Mouse (Mus musculus) midbrain, embryonic 12.5 days (tissue): ENCODE measurements around the gene Cd8a. TPM values are rescaled to one million over a fixed set of nuclear protein-coding genes. Genes with fewer than 3 reads are reported as not detected.
"Not testable (repeated sequence)": the region's sequence is repeated elsewhere in the genome, so short reads cannot be mapped to it uniquely, and the experiment has no call there.

Experiments
- ATAC-seq: fragments of 200-750 bp; cut with Nextera tagmentation; 2 replicates; pipeline ENCODE4 v1.8.0; 2017; ENCODE audit warnings: low read depth, moderate TSS enrichment, moderate library complexity; ENCODE audit not compliant: low FRiP score
- H3K27ac ChIP-seq: fragments of 300-500 bp; sonication (generic); replicated peaks from 2 replicates; pipeline ENCODE4 v1.5.1; 2016; ENCODE audit warnings: mild to moderate bottlenecking
- H3K27me3 ChIP-seq: fragments of 300-500 bp; sonication (generic); 2 replicates; pipeline ENCODE4 v1.6.1; 2016; ENCODE audit warnings: mild to moderate bottlenecking
- H3K36me3 ChIP-seq: fragments of 300-500 bp; sonication (generic); 2 replicates; pipeline ENCODE4 v1.6.1; 2016
- H3K4me1 ChIP-seq: fragments of 300-500 bp; sonication (generic); 2 replicates; pipeline ENCODE4 v1.6.1; 2016
- H3K4me2 ChIP-seq: fragments of 300-500 bp; sonication (generic); replicated peaks from 2 replicates; pipeline ENCODE4 v1.6.1; 2016; ENCODE audit warnings: mild to moderate bottlenecking, moderate library complexity
- H3K4me3 ChIP-seq: fragments of 300-500 bp; sonication (generic); 2 replicates; pipeline ENCODE4 v1.5.1; 2016; ENCODE audit warnings: mild to moderate bottlenecking
- H3K9ac ChIP-seq: fragments of 300-500 bp; sonication (generic); replicated peaks from 2 replicates; pipeline ENCODE4 v1.6.1; 2016; ENCODE audit warnings: mild to moderate bottlenecking, moderate library complexity
- H3K9me3 ChIP-seq: fragments of 300-500 bp; sonication (generic); 2 replicates; pipeline ENCODE4 v1.6.1; 2016; ENCODE audit warnings: mild to moderate bottlenecking
- WGBS: fragments of 180-500 bp; shearing (Covaris S2); methylation state at CpG from one replicate; pipeline ENCODE4 v1.1.7; 2016; 5-methylcytosine and 5-hydroxymethylcytosine counted together
- polyA plus RNA-seq: library from polyadenylated mRNA; unstranded; fragments of >200 nt; fragmentation: Nextera tagmentation; extraction: Ambion mirVana; gene quantifications from 2 replicates; pipeline ENCODE4 v1.2.1, GENCODE M21; 2016

The Cd8a gene
- not detected in 2 replicates for polyA plus RNA-seq

- Histone ChIP-seq H3K4me2 (no peak within 1 kb of the TSS), H3K4me3 (no peak within 1 kb of the TSS), H3K27ac (no peak within 1 kb of the TSS), H3K36me3 (no peaks in the 10 kb centered on the region), H3K4me1 (no peaks in the 10 kb centered on the region), H3K9me3 (no peaks in the 10 kb centered on the region), H3K9ac (no peak within 1 kb of the TSS), H3K27me3 (no peaks in the 10 kb centered on the region)
- no peak for ATAC-seq
- WGBS, result 81% methylated on average over 14 of the region's 14 CpGs
Measured at GRCm38 (mm10) chr6:71373249-71373775, at the start of gene Cd8a. Gene Cd8a (plus strand): TSS chr6:71373427.

GRCm38 (mm10) chr6:71324816-71325215 lies 48.4 kb upstream of the Cd8a start:
- Histone ChIP-seq H3K4me1 (no peaks in the 10 kb centered on the region), H3K9ac (no peak overlapping the region), H3K4me3 (no peak overlapping the region), H3K9me3 (no peaks in the 10 kb centered on the region), H3K27me3 (no peaks in the 10 kb centered on the region), H3K4me2 (no peak overlapping the region), H3K36me3 (no peaks in the 10 kb centered on the region), H3K27ac (no peak overlapping the region)
- 91% methylated on average over 9 of the region's 9 CpGs for WGBS
- no peak for ATAC-seq

GRCm38 (mm10) chr6:71329881-71330280 lies 43.3 kb upstream of the Cd8a start:
- H3K4me3 ChIP-seq, result no peak overlapping the region
- 90% methylated on average over 6 of the region's 6 CpGs for WGBS
- H3K4me1 ChIP-seq, result no peaks in the 10 kb centered on the region
- no peaks in the 10 kb centered on the region for H3K36me3 ChIP-seq
- H3K9me3 ChIP-seq, result no peaks in the 10 kb centered on the region
- H3K9ac ChIP-seq, result no peak overlapping the region
- no peak overlapping the region for H3K4me2 ChIP-seq
- H3K27me3 ChIP-seq, result no peaks in the 10 kb centered on the region
- ATAC-seq, result no peak
- H3K27ac ChIP-seq, result no peak overlapping the region

- no peaks in the 10 kb centered on the region for H3K27me3 ChIP-seq
- no peaks in the 10 kb centered on the region for H3K9me3 ChIP-seq
- no peaks in the 10 kb centered on the region for H3K36me3 ChIP-seq
- 88% methylated on average over 7 of the region's 7 CpGs for WGBS
- H3K4me3 ChIP-seq, result no peak overlapping the region
- no peaks in the 10 kb centered on the region for H3K4me1 ChIP-seq
- no peak overlapping the region for H3K27ac ChIP-seq
- H3K4me2 ChIP-seq, result no peak overlapping the region
- ATAC-seq, result no peak
- no peak overlapping the region for H3K9ac ChIP-seq
Measured at GRCm38 (mm10) chr6:71330486-71330885, 42.7 kb upstream of the Cd8a start.

GRCm38 (mm10) chr6:71331491-71331890 lies 41.7 kb upstream of the Cd8a start:
- WGBS, result 97% methylated on average over 2 of the region's 4 CpGs
- H3K9me3 ChIP-seq, H3K4me2 ChIP-seq, H3K27ac ChIP-seq, H3K27me3 ChIP-seq, H3K36me3 ChIP-seq, H3K4me3 ChIP-seq, H3K9ac ChIP-seq, ATAC-seq, H3K4me1 ChIP-seq: not testable (repeated sequence)

- no peak overlapping the region for H3K27ac ChIP-seq
- ATAC-seq, result no peak
- H3K4me2 ChIP-seq, result no peak overlapping the region
- 92% methylated on average over 11 of the region's 11 CpGs for WGBS
- no peak overlapping the region for H3K4me3 ChIP-seq
- H3K9me3 ChIP-seq, result no peaks in the 10 kb centered on the region
- H3K36me3 ChIP-seq, result no peaks in the 10 kb centered on the region
- no peaks in the 10 kb centered on the region for H3K4me1 ChIP-seq
- H3K27me3 ChIP-seq, result no peaks in the 10 kb centered on the region
- no peak overlapping the region for H3K9ac ChIP-seq
Measured at GRCm38 (mm10) chr6:71332236-71332965, 40.8 kb upstream of the Cd8a start.

- Histone ChIP-seq H3K4me1 (no peaks in the 10 kb centered on the region), H3K9ac (no peak overlapping the region), H3K27ac (no peak overlapping the region), H3K4me3 (no peak overlapping the region), H3K9me3 (no peaks in the 10 kb centered on the region), H3K27me3 (no peaks in the 10 kb centered on the region), H3K36me3 (no peaks in the 10 kb centered on the region), H3K4me2 (no peak overlapping the region)
- ATAC-seq, result no peak
- 68% methylated on average over 3 of the region's 3 CpGs for WGBS
Measured at GRCm38 (mm10) chr6:71333031-71333430, 40.2 kb upstream of the Cd8a start.

- Histone ChIP-seq H3K4me1 (no peaks in the 10 kb centered on the region), H3K27me3 (no peaks in the 10 kb centered on the region), H3K9ac (no peak overlapping the region), H3K4me3 (no peak overlapping the region), H3K27ac (no peak overlapping the region), H3K4me2 (no peak overlapping the region), H3K36me3 (no peaks in the 10 kb centered on the region), H3K9me3 (no peaks in the 10 kb centered on the region)
- WGBS, result 91% methylated on average over 11 of the region's 11 CpGs
- ATAC-seq, result no peak
Measured at GRCm38 (mm10) chr6:71333578-71334273, 39.5 kb upstream of the Cd8a start.

- H3K9ac ChIP-seq, result no peak overlapping the region
- 93% methylated on average over 8 of the region's 8 CpGs for WGBS
- H3K4me1 ChIP-seq, result no peaks in the 10 kb centered on the region
- H3K4me3 ChIP-seq, result no peak overlapping the region
- H3K9me3 ChIP-seq, result no peaks in the 10 kb centered on the region
- no peak for ATAC-seq
- no peak overlapping the region for H3K4me2 ChIP-seq
- H3K27me3 ChIP-seq, result no peaks in the 10 kb centered on the region
- H3K36me3 ChIP-seq, result no peaks in the 10 kb centered on the region
- H3K27ac ChIP-seq, result no peak overlapping the region
Measured at GRCm38 (mm10) chr6:71337666-71338065, 35.6 kb upstream of the Cd8a start.

- Histone ChIP-seq H3K4me2 (no peak overlapping the region), H3K9me3 (no peaks in the 10 kb centered on the region), H3K9ac (no peak overlapping the region), H3K27me3 (no peaks in the 10 kb centered on the region), H3K4me3 (no peak overlapping the region), H3K27ac (no peak overlapping the region), H3K4me1 (no peaks in the 10 kb centered on the region), H3K36me3 (no peaks in the 10 kb centered on the region)
- WGBS, result 85% methylated on average over 3 of the region's 3 CpGs
- ATAC-seq, result no peak
Measured at GRCm38 (mm10) chr6:71338941-71339340, 34.3 kb upstream of the Cd8a start.

- WGBS, result 93% methylated on average over 4 of the region's 4 CpGs
- H3K9me3 ChIP-seq, result no peaks in the 10 kb centered on the region
- no peak overlapping the region for H3K27ac ChIP-seq
- no peak overlapping the region for H3K4me2 ChIP-seq
- H3K36me3 ChIP-seq, result no peaks in the 10 kb centered on the region
- H3K4me3 ChIP-seq, result no peak overlapping the region
- no peak for ATAC-seq
- H3K4me1 ChIP-seq, result no peaks in the 10 kb centered on the region
- H3K9ac ChIP-seq, result no peak overlapping the region
- no peaks in the 10 kb centered on the region for H3K27me3 ChIP-seq
Measured at GRCm38 (mm10) chr6:71339351-71339750, 33.9 kb upstream of the Cd8a start.

- Histone ChIP-seq H3K9ac (no peak overlapping the region), H3K4me3 (no peak overlapping the region), H3K9me3 (no peaks in the 10 kb centered on the region), H3K27ac (no peak overlapping the region), H3K4me2 (no peak overlapping the region), H3K36me3 (no peaks in the 10 kb centered on the region), H3K4me1 (no peaks in the 10 kb centered on the region), H3K27me3 (no peaks in the 10 kb centered on the region)
- no peak for ATAC-seq
- WGBS, result 89% methylated on average over 9 of the region's 9 CpGs
Measured at GRCm38 (mm10) chr6:71341179-71341578, 32.0 kb upstream of the Cd8a start.
